Mouse (Mus musculus) lung, postnatal 4 days (tissue): Measurements from ENCODE around the gene Unc13a.

ENCODE experiments used
- DNase-seq, 2 experiments: peaks; one replicate each; pipeline ENCODE4 v3.0.0; 2021

The Unc13a gene

GRCm38 (mm10) chr8:71580201-71580600 lies 91.4 kb downstream of the Unc13a start:
- DNase-seq, result no peak

GRCm38 (mm10) chr8:71579476-71579875 lies 92.1 kb downstream of the Unc13a start:
- DNase-seq, result no peak

GRCm38 (mm10) chr8:71579009-71579408 lies 92.5 kb downstream of the Unc13a start:
- DNase-seq, result no peak

GRCm38 (mm10) chr8:71577856-71578387 lies 93.6 kb downstream of the Unc13a start:
- no peak for DNase-seq

GRCm38 (mm10) chr8:71575020-71575419 lies 96.5 kb downstream of the Unc13a start:
- DNase-seq, result no peak

GRCm38 (mm10) chr8:71574426-71574825 lies 97.1 kb downstream of the Unc13a start:
- DNase-seq, result no peak
